Mouse (Mus musculus): ENCODE data around the gene Ppp1r1b. TPM values are rescaled to one million over a fixed set of nuclear protein-coding genes. Genes with fewer than 3 reads are reported as not detected.
A peak's percentile ranks its signal among the peaks of the same experiment; 100 is the strongest.

The Ppp1r1b gene
- total RNA-seq, 4 experiments from 2014 or later: 52.5 to 55.9 (median 53.3) TPM

DNA sequence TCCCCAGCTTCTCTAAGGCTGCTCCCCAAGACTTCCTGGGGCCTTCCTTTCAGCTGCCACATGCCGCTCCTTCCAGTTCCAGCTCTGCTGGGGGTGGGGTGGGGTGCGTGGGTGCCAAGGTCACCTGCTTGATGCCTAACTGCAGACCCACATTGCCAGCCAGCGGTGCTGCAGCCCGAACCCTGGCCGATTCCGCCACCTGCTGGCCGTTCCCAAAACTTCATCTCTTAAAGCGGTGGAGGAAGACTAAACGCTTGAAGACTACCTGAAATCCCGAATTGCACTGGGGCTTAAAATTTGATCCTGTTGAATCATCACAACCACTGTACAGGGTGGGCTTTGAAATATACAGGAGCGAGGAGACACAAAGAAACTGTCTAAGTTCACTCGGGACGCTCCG lies 3.0 kb upstream of the Ppp1r1b start:
- DNase-seq (ENCODE audit: low spot score in 2 of 2): peak; percentile 73 to 83

DNA sequence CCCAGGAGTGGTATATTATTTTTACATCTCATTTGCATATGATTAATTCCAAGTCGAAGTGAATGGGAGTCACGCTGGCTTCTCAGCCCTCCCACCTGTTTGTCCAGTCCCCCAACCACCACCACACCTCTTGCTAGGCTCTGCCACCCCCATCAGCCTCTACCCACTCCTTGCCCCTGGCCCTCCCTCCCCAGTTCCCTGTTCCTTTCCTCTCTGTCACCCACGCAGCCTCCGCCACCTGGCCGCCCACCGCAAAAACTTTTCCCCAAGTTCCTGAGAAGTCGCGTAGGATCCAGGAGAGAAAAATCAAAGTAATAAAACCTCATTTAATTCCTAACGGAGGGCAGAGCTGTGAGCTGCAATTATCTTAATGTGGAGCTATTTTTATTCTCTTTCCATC lies 2.0 kb upstream of the Ppp1r1b start:
- DNase-seq (ENCODE audit: low spot score in 2 of 2): no peak

DNA sequence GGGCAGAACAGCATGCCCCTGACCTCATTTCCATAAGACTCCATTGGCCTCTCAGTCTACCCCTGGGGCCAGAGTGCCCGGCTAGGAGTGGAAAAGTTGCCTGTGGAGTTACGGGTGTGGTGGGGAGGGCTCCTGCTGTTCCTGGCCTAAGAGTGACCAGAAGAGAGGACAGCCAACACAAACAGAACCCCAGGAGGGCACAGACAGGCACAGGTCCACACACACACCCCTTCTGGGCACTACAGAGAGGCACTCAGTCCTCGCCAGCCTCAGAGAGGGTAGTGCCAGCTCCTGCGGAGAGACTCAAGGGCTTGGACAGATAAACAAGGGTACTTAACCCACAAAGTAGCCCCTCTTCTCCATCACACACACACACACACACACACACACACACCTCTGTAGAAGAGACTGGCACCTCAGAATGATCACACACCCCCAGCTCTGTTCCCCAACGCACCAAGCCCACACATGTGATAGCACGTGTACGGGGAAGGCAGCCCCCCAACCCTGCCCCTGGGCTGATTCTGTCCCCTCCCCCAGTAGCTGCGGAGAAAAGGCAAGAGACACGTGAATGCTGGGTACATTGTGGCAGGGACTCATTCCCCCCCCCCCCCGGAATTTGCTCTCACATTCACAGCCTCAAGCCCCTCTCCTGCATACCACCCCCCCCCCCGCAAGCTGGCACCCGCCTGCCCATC lies 670 bp upstream of the Ppp1r1b start:
- no peak for DNase-seq (ENCODE audit: low spot score in 2 of 2)

DNA sequence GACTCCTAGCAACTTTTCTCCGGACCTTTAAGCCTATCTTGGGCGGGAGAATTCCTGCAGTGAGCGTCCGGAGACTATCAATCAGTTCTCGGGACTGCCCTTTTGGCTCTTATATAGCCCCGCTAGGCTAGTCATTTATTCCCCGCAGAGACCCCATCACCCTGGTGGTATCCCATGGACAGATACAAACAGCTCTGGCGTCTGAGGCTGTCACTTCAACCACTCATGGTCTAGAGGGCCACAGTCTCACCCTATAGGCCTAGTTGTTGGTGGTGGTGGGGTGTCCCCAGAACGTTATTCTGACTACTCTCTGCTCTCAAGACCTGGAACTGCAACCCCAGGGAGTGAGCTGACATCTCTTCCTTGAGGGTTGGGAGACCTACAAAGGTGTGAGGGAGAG lies 1.1 kb downstream of the Ppp1r1b start:
- no peak for DNase-seq (ENCODE audit: low spot score in 2 of 2)

DNA sequence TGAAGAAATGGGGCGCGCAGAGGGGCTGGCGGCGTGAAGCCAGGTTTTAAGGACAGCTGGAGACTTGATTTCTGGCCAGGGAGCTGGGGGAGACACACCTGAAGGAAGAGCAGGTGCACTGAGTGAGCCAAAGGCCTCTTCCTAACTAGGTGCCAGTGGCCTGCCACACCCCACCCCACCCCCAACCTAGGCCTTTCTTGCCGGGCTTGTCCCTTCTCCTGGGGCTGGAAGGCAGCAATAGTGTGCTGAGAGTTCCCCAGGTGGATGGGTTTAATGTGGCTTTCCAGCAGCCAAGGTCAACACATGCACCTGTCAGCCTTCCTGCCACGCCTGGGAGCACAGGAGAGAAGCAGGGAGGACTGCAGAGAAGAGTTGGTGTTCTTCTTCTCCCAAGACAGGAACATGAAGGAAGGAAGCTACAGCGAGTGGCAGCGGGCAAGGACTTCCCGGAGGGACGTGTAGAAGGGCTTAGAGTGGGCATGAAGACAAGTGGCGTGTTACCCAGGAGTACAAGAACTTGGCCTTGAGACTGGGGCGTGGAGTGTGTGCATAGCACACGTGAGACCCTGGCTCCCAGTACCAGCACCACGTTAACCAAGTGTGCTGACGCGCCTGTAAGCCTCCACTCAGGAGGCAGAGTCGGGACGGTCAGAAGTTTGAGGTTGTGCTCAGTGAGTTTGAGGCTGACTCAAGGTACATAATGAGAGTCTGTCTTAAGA lies 4.2 kb downstream of the Ppp1r1b start:
- no peak for DNase-seq (ENCODE audit: low spot score in 2 of 2)

DNA sequence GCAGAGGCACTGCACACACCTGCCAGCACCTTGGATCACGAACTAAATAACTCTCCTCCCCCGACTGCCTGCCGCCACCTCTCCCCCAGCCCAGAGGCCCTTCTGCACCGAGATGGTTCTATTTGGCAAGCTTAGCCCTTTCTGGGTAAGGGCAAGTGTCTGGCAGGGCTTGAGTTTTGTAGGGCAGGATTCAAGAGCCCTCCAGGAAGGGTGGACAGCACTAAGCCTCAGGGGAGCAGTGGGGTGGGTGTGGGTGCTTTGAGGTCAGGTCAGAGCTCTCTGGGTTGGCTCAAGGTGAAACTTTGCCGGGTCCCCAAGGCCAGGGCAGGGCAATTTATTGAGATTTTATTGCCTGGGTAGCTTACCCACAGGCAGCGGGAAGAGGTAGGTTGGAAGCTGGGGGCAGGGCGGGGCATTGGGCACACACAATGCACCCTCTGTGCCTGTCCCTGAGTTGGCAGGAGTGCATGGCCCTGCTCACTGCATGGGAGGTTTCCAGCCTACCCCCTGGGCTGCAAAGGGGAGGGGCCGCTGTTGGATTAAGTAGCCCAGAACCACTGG lies 5.5 kb downstream of the Ppp1r1b start:
- peak; percentile 61 to 76 for DNase-seq (ENCODE audit: low spot score in 2 of 2)

DNA sequence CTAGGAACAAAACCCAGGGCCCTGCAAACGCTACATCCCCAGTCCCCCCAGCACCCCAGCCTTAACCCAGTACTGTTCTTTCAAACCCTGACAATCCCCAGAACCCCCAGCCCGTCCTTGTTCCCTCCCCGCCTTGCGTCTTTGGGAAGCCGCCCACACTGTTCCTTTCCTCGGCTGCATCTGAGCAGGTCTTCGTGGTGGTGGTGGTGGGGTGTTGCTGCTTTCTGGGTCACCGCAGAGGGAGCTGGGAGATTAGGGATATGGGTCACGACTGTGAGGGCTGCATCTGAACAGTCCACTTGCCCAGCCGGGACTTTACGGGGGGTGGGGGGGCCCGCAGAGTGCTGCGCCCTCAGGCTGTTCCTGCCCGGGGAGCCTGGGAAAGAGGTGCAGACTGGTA lies 6.2 kb downstream of the Ppp1r1b start:
- DNase-seq (ENCODE audit: low spot score in 2 of 2): no peak

DNA sequence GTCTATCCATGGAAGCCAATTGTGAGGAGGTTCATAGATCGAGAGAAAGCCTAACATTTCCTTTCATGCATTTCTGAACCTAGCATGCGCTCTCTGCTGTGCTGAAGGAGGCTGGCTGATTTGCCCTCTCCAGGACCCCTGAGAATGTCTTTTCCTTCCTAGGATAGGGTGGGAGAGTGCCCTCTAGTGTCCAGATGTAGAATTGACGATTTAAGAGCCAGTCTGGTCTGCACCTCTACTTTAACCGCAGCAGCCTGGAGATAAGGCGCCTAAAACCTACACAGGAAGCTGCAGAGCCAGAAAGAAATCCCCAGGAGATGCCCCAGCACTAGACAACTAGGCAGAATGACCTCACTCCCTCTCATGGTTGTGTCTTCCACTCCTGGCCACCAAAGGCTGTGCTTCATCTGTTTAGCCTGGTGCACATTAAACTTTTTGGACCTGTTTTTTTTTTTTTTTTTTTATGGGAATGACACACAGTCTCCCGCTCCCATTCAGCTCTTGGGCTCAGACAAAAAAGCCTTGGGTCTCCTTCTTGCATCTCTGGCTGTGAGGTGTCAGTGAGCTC lies 7.6 kb downstream of the Ppp1r1b start:
- peak in 1 of 2 experiments; percentile 59 for DNase-seq (ENCODE audit: low spot score in 2 of 2)

DNA sequence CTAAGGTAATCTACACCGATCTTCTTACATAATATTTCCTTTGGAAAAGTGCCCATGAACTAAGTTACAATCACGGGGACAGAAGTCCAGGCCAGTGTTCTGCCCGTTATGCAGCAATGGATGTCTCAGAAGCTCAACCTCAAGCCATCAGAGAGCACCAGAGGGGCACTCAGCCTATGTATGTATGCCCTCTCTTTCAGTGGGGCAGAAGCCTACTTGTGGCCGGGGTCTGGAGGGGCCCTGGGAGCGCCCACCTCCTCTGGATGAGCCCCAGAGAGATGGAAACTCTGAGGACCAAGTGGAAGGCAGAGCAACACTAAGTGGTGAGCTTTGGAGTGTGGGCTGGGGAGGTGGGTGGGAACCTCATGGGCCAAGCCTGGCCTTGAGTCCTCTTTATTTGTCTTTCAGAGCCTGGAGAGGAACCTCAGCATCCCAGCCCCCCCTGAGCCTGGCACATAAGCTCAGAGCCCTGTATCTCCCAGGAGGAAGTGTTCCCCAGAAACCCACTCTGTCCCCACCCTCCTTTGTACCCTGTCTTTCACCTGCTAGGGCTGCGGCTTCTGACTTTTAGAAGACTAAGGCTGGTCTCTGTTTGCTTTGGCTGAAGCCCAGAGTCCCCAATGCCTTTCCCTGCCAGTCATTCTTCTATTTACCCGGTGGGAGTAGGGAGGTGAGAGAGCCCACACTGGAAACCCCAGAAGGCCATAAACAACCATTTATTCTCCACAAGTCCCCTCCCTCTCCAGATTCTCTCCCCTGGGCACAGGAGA lies 8.6 kb downstream of the Ppp1r1b start:
- no peak for DNase-seq (ENCODE audit: low spot score in 2 of 2)

DNA sequence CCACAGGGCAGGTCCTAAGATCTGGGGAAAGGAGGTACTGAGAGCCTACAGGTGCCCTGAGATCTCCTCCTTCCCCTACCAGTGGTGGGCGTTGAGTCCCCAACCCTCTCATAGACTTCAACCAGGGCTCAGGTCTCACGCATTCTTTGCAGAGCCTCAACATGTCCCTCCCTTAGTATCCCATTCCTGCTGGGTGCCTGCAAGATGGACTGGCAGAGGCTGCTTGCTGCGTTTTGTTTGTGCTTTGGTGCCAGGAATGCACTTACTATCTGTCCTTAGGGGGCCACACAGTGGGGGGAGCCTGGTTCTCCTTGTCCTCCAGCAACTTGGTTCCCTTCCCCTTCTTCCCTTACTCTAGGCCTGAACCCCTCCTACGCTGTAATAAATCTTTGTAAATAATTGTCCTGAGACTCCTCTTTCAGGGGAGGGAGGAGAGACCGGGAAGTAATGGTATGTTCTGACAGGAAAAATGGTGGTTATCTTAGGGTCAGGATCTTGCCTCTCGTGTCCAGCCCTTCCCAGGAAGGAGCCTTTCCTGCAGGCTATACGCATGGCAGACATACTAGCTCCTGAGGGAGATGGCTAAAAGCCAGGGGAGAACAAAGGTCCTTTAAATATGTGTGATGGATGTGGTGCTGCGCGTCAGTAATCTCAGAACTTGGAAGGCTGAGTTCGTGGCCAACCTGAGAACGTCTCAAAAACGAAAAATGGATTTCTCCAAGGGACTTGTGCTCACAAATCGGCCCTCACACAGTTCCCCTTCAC lies 9.4 kb downstream of the Ppp1r1b start:
- no peak for DNase-seq (ENCODE audit: low spot score in 2 of 2)

DNA sequence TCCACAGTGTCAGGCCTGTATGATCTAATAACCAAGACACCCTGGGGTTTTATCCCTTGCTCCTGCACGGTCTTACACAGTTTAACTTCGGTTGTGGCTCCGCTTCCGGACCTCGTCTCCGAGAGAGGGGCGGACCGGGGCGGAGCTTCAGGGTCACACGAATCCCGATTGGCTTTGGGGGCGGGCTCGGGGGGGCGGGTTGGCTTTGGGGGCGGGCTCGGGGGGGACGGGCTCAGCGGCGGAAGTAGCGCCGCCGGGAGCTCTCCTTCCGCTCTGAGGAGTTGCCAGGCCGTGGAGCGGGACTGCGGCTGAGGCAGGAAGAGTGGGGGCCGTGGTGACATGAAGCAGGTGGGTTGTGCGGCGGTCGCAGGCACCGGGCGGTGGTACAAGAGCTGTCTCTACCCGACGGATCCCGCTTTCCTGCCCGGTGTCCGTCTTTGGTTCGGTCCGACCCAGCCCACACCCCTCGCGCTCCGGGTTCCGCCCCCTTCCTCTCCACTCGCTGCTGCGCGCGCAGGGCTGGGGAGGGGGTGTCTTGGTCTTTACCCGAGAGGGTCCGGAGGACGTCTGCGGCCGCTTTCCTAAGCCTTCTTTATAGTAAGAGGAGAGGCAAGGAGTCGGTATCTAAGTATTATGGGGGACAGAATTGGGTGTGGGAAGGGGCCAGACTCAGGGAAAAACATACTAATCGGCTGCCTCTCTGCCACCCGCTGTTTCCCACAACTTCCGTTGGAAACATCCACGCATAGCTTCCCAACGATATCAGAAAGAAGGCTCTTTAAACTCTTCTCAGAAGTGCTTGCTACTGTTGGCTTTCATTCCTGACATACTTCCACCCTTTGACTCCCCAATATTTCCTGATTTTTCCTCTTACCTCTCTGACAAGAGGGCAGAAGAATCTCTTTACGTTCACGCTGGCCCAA lies 10.2 kb downstream of the Ppp1r1b start, which contains the start of gene Stard3:
TSS of gene Stard3 (plus strand) at position 208 of the 923 bp plus-strand sequence.
- peak; percentile 69 to 80 for DNase-seq (ENCODE audit: low spot score in 2 of 2)

DNA sequence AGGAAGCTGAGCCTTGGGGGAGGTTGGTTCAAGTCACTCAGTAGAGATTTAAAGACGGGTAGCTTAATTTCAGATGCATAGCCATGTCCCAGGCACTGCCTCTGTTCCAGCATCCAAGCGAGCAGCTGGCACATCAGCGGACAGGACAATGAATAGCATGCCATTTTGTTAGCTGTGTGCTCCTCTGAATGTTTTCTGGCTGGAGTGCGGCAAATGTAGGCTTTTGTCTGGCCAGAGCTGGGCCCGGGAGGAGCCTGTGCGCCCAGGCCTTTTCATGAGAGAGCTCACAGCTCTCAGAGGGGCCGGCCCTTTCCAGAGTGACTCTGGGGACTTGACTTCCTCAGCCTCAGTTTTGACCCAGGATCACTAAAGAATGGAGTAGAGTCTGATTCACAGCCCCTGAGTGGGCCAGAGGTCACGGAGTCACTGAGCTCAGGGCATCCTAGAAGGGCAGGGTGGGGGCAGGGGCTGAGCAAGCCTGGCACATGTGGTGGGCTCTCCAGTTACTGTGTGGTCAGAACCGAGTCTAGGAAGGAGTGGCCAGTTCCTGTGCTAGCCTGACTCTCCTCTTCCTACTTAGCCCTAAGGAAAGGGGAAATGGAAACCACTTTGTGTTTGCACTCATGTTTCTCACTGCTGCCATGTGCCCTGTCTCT lies 12.8 kb downstream of the Ppp1r1b start:
- no peak for DNase-seq (ENCODE audit: low spot score in 2 of 2)

DNA sequence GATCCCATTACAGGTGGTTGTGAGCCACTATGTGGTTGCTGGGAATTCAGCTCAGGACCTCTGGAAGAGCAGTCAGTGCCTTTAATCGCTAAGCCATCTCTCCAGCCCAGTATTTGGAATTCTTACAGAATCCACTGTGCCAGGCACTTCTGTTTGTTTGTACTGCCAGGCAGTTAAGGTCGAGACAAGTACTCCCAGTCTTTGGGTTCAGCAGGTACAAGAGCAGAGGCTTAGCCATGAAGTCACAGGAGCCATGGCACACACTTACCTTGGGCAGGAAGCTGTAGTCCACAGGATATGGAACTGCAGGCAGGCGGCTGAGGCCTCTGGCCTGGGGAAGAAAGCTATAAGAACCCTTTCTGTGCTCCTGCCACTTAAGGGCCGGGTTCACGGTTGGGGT lies 15.6 kb downstream of the Ppp1r1b start:
- no peak for DNase-seq (ENCODE audit: low spot score in 2 of 2)

DNA sequence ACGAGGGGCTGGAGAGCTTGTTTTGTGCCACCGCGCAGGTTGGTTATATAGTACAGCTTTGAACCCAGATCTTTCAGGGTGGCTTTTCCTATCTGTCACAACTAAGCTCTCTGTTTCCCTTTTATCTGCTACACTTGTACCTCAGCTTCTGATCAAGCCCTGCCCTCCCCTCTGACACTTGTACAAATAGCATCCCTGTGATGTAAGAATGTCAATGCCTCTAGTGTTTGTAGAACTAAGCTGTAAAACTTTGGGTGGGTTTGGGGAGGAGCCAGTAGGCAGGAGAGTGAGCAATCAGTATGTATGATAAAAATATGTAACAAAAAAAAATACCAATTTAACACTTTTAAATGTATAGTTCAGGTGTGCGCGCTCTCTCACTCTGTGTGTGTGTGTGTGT lies 16.2 kb downstream of the Ppp1r1b start:
- no peak for DNase-seq (ENCODE audit: low spot score in 2 of 2)

DNA sequence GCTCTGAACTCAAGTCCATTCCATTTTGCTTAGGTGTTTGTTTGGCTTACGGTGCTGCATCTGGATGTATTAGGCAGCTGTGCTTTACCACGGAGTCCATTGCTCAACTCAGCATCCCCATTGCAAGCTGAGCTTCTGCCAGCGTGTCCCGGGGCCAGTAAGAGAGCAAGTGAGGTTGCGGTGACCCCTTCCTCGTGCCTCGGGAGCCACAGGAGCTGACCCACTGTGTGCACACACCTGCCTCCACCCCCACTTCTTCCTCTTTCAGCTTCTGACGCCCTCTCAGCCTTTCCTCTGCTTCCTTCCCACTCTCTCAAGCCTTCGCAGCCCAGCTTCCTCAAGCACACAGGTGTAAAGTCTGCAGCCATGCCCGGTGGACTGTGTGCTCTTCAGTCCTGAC lies 18.1 kb downstream of the Ppp1r1b start:
- no peak for DNase-seq (ENCODE audit: low spot score in 2 of 2)

DNA sequence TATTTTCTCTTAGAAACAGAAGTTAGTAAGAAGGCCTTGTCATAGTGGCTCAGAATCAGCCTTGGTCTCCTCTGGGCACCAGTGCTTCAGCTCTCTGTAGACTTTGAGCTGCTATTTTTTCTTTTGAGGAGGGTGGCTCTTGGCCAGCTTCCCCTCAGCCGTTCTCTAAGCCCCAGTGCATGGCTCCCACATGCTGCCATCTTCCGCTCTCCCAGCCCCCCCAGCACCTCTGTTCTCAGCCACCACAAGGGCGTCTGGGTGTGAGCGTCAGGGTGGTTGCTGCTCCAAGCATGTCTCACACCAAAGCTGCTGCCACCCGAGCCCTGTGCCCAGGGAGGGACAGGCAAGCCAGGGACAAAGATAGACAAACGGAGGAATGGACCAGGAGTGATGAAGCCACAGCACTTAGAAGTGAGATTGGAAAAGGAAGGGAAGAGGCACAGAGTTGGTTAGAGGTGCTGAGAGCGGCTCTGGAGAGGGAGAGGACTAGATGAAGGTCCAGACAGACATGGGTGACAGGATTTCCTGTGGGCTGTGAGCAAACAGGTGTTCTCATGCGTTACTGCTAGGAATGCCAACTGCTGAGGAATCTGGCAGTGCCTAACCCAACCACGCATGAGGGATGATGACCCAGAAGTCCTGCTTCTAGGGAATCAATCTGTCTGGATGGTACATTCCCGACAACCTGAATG lies 19.1 kb downstream of the Ppp1r1b start:
- no peak for DNase-seq (ENCODE audit: low spot score in 2 of 2)

DNA sequence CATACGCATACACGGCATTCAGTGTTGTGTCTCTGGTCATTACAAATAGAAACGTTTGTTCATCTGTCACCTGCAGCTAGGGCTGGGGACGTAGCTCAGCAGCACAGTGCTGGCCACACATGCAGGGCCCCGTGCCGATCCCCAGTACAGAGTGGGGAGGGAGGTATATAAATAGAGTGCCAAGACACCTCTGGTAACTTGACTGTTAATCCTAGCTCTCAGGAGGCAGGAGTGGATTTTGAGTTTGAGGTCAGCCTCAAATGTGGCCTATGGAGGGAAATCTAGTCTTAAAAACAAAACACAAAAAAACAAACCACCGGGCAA lies 19.6 kb downstream of the Ppp1r1b start:
- no peak for DNase-seq (ENCODE audit: low spot score in 2 of 2)

DNA sequence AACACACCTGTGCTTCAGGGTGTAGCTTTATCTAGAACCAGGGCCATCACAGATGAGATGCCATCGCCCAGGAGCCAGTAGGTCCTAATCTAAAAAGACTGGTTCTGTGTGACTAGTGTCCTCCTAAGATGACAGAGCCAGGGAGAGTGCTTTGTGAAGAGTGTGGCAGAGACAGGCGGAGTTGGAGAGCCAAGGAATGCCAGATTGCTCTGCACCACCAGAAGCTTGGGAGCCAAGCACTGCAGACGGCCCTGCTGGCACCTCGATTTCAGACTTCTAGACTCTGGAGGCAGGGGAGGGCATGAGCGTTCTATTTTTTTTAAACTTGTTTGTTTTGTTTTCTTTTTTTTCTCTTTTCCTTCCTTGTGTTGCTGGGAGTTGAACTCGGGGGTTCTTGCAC lies 21.1 kb downstream of the Ppp1r1b start:
- no peak for DNase-seq (ENCODE audit: low spot score in 2 of 2)

DNA sequence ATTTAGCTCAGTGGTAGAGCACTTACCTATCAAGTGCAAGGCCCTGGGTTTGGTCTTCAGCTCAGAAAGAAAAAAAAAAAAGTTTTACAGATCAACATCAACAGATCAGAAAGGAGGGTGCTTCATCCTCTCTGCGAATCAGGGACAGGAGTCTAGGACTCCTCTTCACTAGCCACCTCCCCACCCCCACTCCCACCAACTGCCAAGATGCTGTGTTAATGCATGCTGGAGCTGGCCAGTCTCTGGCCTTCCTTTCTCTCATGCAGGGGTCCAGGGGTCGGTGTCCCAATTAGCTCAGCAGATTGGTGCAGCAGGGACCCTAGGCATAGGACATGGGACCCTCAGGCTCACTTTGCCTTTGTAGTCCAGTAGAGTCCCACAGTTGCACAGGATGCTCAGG lies 22.4 kb downstream of the Ppp1r1b start:
- no peak for DNase-seq (ENCODE audit: low spot score in 2 of 2)

Data from layer of hippocampus, adult 8-10 months (tissue).